Mouse (Mus musculus) adrenal gland, adult 8-10 months (tissue): ENCODE data around the gene Duoxa2. TPM values are rescaled to one million over a fixed set of nuclear protein-coding genes. Genes with fewer than 3 reads are reported as not detected.
"Not testable (repeated sequence)": the region's sequence is repeated elsewhere in the genome, so short reads cannot be mapped to it uniquely, and the experiment has no call there.

Experiments
- DNase-seq: peaks from one replicate; pipeline ENCODE4 v3.0.0; 2022
- total RNA-seq, 4 experiments: library from RNA; stranded (reverse); gene quantifications; 2 replicates each; pipeline ENCODE4 v1.2.4; 2022

The Duoxa2 gene
- total RNA-seq, 4 experiments from 2014 or later: not detected

- no peak for DNase-seq
Measured at GRCm38 (mm10) chr2:122309647-122310046, 10.9 kb downstream of the Duoxa2 start.

- DNase-seq: no peak
Measured at GRCm38 (mm10) chr2:122311561-122311960, 12.9 kb downstream of the Duoxa2 start.

GRCm38 (mm10) chr2:122312722-122313417 is 14.2 kb downstream of the Duoxa2 start:
- DNase-seq: no peak

- DNase-seq: no peak
Measured at GRCm38 (mm10) chr2:122313536-122313935, 14.8 kb downstream of the Duoxa2 start, which contains the start of gene Duoxa1. Gene Duoxa1 (minus strand): TSS chr2:122313730.

GRCm38 (mm10) chr2:122315372-122315771 is 16.7 kb downstream of the Duoxa2 start, which contains the start of gene Duox1:
Gene Duox1 (plus strand): TSS chr2:122315672.
- no peak for DNase-seq

GRCm38 (mm10) chr2:122317384-122317783 is 18.7 kb downstream of the Duoxa2 start:
- DNase-seq: no peak

- DNase-seq: no peak
Measured at GRCm38 (mm10) chr2:122323960-122324359, 25.3 kb downstream of the Duoxa2 start.

GRCm38 (mm10) chr2:122324586-122324985 is 25.9 kb downstream of the Duoxa2 start:
- DNase-seq: no peak

- no peak for DNase-seq
Measured at GRCm38 (mm10) chr2:122325361-122325760, 26.7 kb downstream of the Duoxa2 start.

- no peak for DNase-seq
Measured at GRCm38 (mm10) chr2:122327986-122328385, 29.3 kb downstream of the Duoxa2 start.

- DNase-seq: not testable (repeated sequence)
Measured at GRCm38 (mm10) chr2:122330317-122330716, 31.6 kb downstream of the Duoxa2 start.

- DNase-seq: no peak
Measured at GRCm38 (mm10) chr2:122332222-122332621, 33.5 kb downstream of the Duoxa2 start.

GRCm38 (mm10) chr2:122334170-122334569 is 35.5 kb downstream of the Duoxa2 start:
- DNase-seq: no peak

- no peak for DNase-seq
Measured at GRCm38 (mm10) chr2:122337291-122337690, 38.6 kb downstream of the Duoxa2 start.

- DNase-seq: no peak
Measured at GRCm38 (mm10) chr2:122345106-122345893, 46.6 kb downstream of the Duoxa2 start.

- not testable (repeated sequence) for DNase-seq
Measured at GRCm38 (mm10) chr2:122346164-122346563, 47.5 kb downstream of the Duoxa2 start.

GRCm38 (mm10) chr2:122347257-122347656 is 48.6 kb downstream of the Duoxa2 start:
- DNase-seq: no peak

- peak; percentile 70 for DNase-seq
Measured at GRCm38 (mm10) chr2:122348531-122349131, 49.9 kb downstream of the Duoxa2 start.

- no peak for DNase-seq
Measured at GRCm38 (mm10) chr2:122349136-122349785, 50.6 kb downstream of the Duoxa2 start.

GRCm38 (mm10) chr2:122351156-122351930 is 52.6 kb downstream of the Duoxa2 start:
- DNase-seq: no peak

GRCm38 (mm10) chr2:122351931-122352329 is 53.2 kb downstream of the Duoxa2 start:
- DNase-seq: no peak
